Mouse (Mus musculus) T-cell, adult 66 days (primary cell): ENCODE measurements around the gene Cyp2a22. TPM values are rescaled to one million over a fixed set of nuclear protein-coding genes. Genes with fewer than 3 reads are reported as not detected.

ENCODE experiments used
- total RNA-seq, 2 experiments: library from RNA; stranded (reverse); gene quantifications; 3 replicates in 1 of 2; 4 replicates in 1 of 2; pipeline ENCODE4 v1.2.4; 2023

The Cyp2a22 gene
- total RNA-seq = not detected

GRCm38 (mm10) chr7:26939262-26939661, at the start of gene Cyp2a22:
Cyp2a22 (minus strand) TSS chr7:26939384.

Other genes starting within 250 kb of the Cyp2a22 start
- gene Cyp2b19, start 182.2 kb downstream of the Cyp2a22 start, total RNA-seq = not detected
- gene Cyp2g1, start 130.5 kb downstream of the Cyp2a22 start, total RNA-seq = not detected
- not detected for gene Cyp2a5, start 104.1 kb downstream of the Cyp2a22 start, total RNA-seq
- gene Cyp2a12, start 89.7 kb upstream of the Cyp2a22 start, total RNA-seq = not detected
- not detected for gene Cyp2f2, start 180.5 kb upstream of the Cyp2a22 start, total RNA-seq
- gene Cyp2t4, start 214.3 kb upstream of the Cyp2a22 start, total RNA-seq = not detected
- 10 to 100 TPM; 86.3 to 86.7 TPM for gene Egln2, start 227.4 kb upstream of the Cyp2a22 start, total RNA-seq
- 10 to 100 TPM; 91.2 to 94.2 TPM for gene Rab4b, start 239.5 kb upstream of the Cyp2a22 start, total RNA-seq
- not detected for gene Gm21983, start 241.7 kb upstream of the Cyp2a22 start, total RNA-seq
- gene Mia, start 241.8 kb upstream of the Cyp2a22 start, total RNA-seq = under 1 TPM in 1 of 2 experiments, not detected in 1; 0.80 TPM